Mouse (Mus musculus) adipocyte (in vitro differentiated cells): ENCODE results near the gene Rbm20.

ENCODE experiments used
- DNase-seq: peaks from one replicate; pipeline ENCODE4 v3.0.0-alpha.2; 2016; ENCODE audit warnings: low spot score

Gene Rbm20

DNA sequence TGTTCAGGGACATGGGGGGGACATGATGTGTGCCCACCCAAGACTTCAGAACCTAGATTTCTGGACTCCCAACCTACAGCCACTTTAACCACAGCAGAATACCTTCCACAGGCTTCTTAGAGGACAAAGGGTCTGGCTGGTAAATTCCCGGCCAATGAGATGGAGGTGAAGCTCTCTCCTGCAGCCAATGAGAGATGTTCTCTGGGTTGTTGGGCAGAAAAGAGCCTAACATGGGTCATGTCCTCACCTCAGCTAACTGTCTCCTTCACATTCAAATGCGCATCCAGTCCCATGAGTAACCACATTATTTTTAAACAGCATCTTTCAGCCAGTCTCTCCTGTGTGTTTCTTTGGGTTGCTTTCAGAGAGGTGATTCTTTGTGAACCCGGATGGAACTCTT, 5.7 kb upstream of the Rbm20 start:
- no peak for DNase-seq

DNA sequence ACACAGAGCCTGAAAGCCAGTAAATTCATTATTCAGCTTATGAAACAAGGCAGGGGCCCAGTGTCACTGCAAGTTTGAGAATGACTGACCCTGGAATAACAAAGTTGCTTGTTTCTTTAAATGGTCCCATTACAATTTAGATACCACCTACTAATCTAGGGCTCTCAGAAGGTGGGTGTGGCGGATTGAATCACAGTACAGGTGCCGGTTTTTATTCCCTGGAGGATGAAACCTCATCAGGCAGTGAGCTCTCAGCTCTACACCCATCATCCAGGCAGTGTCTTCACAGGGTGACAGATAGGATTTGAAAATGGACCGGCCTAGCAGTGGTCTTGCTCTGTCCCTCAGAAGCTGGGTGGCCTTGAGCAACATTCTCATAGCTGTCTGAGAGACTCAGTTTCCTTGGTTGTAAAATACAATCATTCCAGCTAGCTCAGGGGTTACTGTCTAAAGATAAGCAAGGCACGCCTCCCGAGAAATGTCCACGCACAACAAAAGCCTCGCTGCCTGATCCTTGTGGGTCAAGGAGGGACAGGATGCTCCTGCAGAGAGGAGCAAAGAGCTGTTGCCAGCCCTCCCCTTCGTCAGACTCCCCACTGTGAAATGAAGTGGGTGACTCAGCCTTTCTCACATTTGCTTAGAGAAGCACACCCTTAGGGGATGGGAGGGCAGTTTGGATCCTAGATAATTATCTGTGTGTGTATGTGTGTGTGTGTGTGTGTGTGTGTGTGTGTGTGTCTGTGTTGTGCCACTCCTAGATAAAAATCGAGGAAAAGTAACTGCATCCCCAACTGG, 2.8 kb upstream of the Rbm20 start:
- DNase-seq, result no peak

DNA sequence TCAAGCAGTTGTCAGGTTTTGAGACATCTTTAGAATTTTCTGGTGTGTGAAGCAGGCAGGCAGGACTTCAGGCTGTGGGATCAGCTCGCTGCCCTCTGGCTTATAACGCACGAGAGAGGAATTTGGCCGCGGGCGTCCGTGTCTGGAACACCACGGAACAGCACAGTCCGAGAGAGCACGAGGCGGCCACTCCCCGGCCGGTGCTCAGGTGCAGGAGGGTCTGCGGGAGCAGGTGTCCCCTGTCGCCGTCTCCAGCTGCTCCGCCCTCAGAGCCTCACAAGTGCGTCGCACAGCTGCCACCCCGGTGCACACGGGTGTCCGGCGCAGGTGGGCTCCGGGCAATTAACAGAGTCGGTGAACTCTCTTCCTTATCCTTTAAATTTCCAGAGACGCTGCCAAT, 878 bp upstream of the Rbm20 start:
- DNase-seq, result no peak

DNA sequence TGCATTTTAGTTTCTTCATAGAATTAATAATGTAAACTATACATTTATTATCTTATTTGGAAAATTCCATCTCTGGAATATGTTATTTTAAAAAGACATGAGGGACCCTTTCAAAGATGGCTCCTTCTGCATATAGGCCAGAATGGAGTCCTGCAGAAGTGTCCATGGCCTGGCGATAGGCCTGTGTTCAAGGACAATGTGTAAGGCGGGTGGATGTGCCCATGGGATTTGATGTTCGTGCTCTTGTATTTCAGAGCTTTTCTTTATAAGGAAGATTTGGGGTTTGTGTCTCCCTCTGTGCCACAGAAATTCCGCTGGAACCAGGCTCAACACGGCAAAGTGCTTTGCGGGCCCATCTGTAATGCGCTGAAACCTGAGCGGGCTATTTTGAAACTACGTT, 2.1 kb downstream of the Rbm20 start:
- DNase-seq, result no peak

DNA sequence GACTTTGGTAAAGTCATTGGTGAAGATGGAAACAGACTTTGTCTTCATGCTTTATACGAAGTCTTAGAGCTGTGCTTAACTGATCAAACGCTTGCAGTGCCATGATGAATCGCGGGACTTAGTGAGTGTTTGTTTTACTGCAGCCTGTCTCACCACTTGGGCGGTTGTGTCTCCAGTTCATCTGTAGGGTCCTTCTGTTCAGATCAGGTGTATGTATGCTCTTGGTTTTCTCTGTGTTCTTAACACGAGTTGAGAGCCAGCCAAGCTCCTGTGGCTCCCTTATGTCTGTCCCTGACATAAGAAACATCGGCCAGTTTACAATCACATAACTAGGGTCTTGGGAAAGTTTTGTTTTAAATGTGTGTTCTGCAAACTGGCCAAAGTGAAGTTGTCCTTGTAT, 2.9 kb downstream of the Rbm20 start:
- DNase-seq, result no peak

DNA sequence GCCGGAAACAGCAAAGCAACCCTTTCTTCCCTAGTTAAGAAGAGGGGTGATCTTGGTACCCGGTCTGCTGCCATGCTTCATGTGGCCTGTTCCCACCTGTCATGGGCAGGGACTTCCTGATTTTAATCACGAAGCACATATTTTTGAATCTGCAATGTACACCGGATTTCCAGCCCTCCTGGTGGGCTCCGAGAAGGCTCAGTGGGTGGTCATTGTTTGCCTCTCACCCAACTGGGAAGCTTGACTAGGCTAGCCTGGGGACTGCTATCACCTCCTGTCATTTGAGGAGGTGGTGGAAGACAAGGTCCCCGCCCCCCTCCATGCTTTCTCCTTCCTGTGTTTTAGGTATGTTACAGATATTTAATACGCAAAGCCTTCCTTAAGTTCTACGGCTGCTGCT, 5.3 kb downstream of the Rbm20 start:
- DNase-seq, result no peak

DNA sequence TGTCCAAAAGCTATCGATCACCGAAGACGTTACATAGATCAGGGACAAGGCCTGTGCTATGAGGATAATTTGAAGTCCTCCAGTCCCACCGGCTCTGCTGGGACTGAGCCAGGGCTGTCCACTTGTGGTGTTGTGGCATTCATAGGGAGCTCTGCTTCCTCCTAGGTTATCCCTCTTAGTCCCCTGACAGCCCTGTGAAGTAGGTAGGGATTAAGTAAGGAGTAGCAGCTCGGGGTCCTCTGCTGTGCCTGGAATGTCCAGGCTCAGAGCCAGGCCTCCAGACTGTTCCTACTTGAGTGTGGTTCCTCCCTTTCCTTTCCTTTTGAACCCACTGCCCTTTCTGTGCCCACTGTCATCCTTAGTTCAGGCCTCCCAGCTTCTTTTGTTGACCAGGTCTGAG, 10.5 kb downstream of the Rbm20 start:
- no peak for DNase-seq

DNA sequence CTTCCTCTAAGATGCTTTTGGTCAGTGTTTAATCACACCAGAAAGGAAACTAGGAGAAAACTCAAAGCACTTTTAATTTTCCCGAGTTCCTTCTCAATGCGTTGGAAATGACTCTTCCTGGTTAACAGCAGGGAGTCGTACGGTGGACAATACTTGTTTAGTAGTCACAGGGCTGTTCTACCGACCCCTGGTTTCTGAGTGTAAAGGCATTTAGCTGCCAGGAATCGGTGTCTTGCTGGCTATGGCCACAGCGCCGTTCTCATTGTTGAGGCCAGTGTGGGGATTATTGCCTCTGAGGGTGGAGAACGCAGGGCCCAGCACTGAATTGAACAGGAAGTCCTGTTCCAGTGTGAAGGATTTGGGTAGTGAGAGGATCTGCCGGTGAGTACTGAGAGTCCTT, 13.7 kb downstream of the Rbm20 start:
- DNase-seq, result no peak

DNA sequence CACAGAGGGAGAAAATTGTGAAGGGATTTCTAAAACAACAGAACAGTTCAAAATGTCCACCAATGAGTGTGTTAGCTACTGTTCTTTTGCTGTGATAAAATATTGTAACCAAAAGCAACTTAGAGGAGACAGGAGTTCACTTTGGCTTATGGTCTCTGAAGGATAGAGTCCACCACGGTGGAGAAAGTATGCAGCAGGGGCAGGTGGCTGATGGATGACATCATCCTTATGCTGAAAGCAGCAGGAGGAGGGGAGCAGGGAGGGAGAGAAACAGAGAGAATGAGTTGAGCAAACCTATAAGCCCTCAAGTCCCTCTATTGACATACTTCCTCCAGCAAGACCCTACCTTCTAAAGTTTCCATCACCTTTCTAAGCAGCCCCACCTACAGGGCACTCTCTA, 16.9 kb downstream of the Rbm20 start:
- no peak for DNase-seq

DNA sequence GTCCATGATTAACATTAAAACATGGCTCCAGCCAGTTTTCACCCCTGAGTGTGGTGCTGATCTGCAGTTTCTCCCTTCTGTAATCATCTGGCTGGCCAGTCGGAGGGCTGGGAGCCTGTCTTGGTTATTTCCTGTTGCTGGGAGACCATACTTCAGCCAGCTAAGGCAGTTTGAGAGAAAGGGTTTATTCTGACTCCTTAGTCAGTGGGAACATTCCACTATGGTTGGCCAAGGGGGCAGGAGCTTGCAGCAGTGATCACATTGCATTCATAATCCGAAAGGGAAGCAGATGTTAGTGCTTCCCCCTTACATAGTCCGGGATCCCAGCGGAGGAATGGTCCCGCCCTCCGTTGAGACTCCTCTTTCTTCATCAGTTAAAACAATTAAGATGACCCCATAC, 19.0 kb downstream of the Rbm20 start:
- DNase-seq, result no peak

DNA sequence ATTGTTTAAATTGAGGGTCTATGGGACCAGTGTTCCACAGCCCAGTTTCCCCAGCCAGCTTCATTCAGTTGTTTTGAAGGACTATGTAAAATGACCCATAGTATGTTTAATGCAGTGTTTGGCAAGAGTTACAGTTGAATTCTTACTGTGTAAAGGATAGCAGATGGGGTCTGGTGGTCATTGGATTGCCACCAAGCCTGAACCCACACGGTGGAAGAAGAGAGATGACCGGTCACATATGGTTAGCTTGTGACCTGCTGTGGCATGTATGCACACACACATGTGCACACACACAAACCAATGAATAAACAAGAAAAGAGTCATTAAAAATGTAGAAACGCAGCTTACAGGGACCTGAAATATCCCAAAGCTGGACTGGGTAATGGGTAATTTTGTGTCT, 19.5 kb downstream of the Rbm20 start:
- no peak for DNase-seq

DNA sequence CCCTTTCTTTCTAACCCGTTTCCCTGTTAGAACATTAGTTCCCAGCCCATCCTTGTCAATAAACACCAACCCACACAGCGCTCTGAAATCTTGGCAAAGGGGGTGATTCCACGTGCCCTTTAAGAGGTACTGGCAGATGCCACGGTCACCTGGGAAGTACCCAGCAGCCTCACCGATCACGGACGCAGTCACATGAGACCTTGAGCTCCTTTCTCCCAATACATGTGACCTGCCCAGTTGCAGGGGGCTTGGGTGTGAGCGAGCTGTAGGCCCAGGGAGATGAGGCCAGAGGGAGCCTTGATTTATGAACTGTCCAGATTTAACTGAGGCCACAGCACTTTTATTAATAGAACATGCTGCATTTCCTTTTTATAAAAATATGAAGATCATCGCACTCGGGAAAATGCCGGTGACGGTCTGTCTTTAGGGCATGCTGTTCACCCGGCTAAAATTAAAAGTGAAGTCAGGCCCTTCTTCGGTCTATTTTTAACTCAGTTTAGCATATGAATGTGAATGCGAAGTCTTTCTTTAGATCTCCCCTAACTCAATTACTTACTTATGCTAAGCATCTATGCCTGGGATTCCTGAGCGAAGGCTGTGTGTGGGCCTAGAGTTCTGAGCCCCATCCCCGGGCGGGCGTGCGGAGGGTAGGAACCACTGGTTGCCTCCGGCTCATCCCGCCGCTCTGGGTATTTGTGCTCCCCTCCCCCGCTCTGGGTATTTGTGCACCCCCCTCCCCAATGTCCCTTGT, 20.4 kb downstream of the Rbm20 start:
- no peak for DNase-seq

DNA sequence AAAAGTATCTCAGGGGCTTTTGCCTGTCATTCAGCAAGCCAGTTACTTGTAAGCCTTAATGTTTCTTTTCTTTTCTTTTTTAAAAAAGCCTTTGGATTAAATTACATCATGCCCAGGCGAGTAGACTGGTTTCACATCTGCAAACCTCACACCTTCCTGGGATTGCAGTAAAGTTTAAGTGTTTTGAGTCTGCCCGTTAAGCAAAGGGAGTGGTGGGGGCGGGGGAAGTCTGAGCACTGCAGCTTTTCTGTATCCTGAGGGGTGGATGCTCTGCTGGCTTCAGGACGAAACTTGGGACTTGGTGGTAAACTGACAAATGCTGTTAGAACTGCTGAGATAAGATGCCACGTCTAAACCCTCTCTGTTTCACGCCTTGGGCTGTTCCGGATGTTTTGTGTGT, 22.6 kb downstream of the Rbm20 start:
- no peak for DNase-seq

DNA sequence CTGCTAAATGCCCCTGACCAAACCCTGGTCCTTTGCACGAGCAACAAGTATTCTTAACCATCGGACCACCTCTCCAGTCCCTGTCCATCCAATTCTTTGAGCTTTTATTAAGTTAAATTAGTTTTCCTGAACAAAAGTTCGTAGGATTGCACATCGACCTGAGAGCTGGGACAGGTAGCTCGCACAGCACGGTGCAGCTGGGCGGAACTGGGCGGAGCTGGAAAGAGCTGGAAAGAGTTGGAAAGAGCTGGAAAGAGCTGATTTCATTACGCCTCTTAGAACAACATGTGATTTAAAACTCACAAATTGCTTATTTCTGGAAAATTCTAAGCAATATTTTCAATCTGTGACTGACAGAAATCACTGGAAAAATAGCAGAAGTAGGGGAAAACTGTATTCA, 24.3 kb downstream of the Rbm20 start:
- DNase-seq, result no peak

DNA sequence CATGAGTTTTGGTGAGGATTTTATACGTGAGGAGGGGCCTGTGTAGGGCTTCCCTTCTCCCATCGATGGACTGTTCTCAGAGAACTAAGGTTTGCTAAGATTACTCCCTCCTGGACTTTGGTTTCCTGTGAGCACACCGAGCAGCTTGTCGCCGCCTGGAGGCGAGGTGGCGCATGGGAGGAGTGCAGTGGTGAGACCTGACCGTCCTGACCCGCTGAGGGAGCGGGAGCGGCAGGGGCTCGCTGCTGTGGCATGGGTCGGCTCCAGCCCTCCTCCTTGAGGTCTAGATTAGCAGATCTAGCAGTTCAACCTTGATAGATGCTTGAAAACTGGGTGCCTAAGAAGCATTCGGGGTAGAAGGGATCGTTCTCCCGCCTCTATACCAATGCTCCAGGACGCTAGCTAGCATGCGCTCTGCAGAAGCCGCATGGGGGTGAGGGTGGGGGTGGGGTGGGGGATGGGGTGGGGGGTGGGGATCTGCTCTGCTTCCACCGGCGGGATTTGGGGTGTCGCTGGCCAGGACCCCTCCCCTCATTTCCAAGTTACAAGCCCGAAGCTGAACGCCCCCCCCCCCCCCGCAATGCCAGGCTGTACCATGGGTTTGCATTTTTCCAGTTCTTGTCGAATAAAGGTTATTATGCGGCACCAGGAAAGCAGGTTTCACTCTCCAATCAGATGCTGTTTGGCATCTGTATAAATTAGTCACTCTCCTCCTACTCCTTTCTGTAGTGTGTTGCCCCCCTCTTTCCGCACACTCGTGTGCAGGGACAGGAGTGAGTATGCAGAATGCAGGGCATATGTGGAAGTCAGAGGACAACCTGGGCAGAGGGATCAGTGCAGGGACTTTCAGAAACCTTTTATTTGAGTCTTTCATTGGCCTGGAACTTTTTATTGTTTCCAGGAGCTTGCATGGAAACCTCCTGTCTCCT, 28.1 kb downstream of the Rbm20 start:
- no peak for DNase-seq

DNA sequence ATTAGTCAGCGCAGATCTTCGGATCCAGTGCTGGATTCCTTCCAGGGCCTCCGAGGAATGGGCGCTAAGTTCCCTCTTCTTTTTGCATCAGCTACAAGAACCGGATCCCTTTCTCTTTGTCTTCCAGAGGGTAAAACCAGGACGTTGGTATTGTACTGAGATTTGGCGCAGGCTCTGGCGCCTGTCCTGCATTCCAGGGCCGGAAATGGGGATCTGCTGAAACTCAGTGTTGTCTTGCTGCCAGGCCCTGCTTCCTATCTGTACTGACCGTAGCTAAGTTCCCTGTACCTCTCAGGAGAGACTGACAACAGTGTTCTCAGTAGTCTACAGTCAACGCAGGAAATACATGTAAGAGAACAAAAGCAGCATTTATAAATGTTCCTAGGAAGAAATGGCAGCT, 31.3 kb downstream of the Rbm20 start:
- no peak for DNase-seq

DNA sequence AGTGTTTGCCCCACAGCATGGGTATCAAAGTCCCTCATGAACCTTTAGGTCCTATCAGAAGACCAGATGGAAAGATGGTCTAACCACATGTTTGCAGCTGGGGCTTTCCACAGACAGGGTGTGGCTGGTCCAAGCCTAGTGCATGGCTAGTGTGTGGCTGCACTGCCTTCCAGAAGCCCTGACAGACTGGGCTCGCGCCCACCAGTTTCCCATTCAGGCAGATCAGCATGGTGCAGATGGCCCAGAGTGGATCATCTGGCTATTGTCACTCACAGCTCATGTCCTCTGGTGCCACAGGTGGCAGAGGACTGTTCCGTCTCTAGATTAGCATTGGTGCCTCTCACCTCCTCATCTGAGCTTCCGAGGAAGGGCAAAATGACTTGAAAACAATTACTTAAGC, 33.8 kb downstream of the Rbm20 start:
- DNase-seq, result no peak

DNA sequence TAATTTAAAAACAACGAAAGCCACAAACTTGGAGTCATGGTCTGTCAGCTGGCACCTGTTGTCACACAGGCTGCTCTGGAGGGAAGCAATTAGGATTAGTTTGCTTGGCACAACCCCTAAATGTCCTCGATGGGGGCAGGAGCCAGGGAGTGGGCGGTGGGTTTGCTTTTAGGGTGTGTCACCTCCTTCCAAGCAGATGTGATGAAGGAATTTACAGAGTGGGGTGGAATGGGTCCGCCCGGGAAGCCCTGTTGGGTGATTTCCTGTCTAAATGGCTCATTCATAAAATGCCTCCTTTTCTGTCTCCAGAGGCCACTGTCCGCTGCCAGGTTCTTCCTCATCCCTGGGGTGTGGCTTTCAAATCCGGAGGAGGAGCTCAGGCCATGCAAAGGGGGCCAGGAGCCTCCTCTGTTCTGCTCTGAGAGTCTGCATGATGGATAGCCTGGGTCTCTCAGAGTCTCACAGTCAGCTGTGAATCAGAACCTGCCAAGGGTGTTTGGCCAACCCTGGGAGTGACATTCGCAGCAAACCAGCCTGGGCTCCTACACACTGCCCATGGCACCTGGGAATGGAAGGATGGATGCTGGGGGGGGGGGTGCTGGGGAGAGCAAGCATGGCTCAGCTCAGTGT, 34.3 kb downstream of the Rbm20 start:
- DNase-seq, result no peak

DNA sequence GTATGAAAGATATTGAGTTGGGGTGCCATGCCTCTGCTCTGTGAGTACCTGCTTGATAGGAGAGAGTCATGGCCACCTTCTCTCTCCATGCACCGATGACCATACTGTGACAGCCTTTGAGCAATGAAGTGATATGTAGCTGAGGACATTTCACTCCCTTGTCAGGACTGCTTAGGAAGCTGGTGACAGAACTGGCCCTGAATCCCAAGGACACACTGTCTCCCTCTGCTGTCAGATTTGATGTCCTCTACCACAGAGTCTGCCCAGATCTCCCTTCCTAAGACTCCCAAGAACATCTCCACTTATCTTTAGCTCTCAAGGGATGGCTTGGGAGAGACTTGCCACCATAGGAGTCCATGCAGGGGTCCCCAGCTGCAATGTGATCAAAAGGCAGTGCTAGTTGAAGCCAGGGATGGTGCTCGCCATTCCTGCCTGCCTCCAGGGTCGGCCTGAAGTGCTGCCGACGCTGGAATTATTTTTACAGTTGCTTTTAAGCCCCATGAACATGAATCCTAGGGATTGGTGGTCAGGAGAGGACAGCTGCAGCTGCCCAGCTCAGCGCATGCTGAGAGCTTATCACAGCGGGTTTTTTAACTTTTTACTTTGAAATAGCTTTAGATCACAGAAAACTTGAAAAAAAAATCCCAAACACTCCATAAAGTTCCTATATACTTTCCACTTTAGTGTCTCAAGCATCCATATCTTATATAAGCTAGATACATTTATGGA, 35.4 kb downstream of the Rbm20 start:
- DNase-seq, result peak; percentile 16

DNA sequence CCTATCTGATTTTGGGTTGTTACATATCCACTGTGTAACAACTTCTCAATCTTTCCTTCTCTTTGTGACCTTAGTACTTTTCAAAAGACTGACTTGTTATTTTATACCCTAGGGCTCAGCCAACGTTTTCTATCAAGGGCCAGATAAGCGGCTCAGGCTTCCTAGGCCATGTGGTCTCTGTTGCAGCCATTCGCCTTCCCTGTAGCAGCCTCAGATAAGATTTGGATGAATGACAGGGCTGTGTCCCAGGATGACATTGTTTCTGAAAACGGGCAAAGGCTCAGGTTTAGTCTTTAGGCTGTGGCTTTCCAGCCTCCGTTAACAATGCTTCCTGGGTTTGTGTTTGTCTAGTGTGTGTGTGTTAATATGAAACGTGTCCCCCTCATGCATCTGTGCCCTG, 36.3 kb downstream of the Rbm20 start:
- no peak for DNase-seq

DNA sequence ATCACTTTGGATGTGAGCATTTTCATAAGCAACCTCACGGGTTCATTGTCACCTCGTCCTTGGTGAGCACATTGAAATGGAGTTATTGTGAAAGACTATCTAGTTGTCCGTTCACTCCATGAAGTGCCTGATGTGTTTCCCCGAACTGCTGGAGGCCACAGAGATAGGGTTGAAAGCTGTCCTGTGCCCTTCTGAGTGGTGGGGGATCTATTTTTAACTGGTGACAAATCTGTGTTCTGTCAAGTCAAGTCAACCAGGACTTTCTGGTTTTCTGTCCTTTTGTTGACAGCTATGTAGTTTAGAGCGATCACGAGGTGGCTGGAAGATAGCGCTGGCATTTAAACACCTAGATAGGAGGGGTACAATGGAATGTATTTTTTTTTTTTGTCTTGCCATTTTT, 39.4 kb downstream of the Rbm20 start:
- DNase-seq, result no peak

DNA sequence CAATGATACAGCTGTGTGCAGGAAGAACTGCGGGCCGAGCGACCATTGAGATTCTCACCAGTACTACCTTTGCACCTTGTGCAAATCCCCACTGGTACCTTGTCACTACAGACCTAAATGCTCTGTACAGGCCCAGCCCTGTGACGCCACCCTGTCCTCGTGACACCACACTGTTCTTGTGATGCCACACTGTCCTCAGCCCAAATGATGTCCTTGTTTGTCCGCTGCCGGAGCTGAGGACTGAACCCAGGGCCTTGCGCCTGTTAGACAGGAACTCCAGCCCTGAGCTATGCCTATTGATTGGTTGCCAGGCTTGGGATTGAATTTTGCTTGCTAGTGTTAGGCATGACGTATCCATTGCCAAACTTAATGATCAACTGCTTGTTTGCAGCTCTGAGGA, 40.3 kb downstream of the Rbm20 start:
- DNase-seq, result no peak
